Mouse (Mus musculus) small intestine, adult 2 months (tissue): ENCODE data around the gene Tex2.

Experiments used
- CTCF ChIP-seq: fragments of 200-500 bp; IDR thresholded peaks from 2 replicates; pipeline ENCODE4 v1.5.1; 2012; ENCODE audit warnings: low read depth, mild to moderate bottlenecking, control low read depth, inconsistent platforms, low read length, moderate library complexity, mixed read lengths; ENCODE audit not compliant: insufficient replicate concordance, insufficient read length; ENCODE audit errors: extremely low read depth
- POLR2A ChIP-seq: fragments of 200-500 bp; IDR thresholded peaks from 2 replicates; pipeline ENCODE4 v1.6.1; 2012; ENCODE audit warnings: low read depth, mild to moderate bottlenecking, control low read depth, inconsistent platforms, low read length, moderate library complexity

- TF ChIP-seq POLR2A = no peak
- no peak for TF ChIP-seq CTCF
Observed at GRCm38 (mm10) chr11:106609731-106610130, 3.5 kb downstream of the Tex2 start.
